Mouse (Mus musculus) CH12.LX (cell line): ENCODE data around the gene Tpo. TPM values are rescaled to one million over a fixed set of nuclear protein-coding genes. Genes with fewer than 3 reads are reported as not detected.

Source experiments
- DNase-seq: peaks from one replicate; pipeline ENCODE4 v3.0.0-alpha.2; 2013; ENCODE audit errors: extremely low read depth
- H3K27ac ChIP-seq: 2 replicates; pipeline ENCODE4 v1.5.1; 2012; ENCODE audit warnings: low read depth, mild to moderate bottlenecking, control low read depth, moderate library complexity; ENCODE audit not compliant: insufficient read depth
- H3K27me3 ChIP-seq: replicated peaks from 2 replicates; pipeline ENCODE3; 2012; ENCODE audit warnings: inconsistent platforms
- H3K36me3 ChIP-seq, 2 experiments: replicated peaks in 1 of 2; 2 replicates each; pipeline versions ENCODE3 to v1.6.1; 2012; ENCODE audit warnings: inconsistent platforms in 1 of 2, low read length in 1 of 2, mild to moderate bottlenecking in 1 of 2, mixed read lengths in 1 of 2, moderate library complexity in 1 of 2; ENCODE audit not compliant: control insufficient read depth in 1 of 2, insufficient read depth in 1 of 2
- H3K4me1 ChIP-seq, 2 experiments: 2 replicates each; pipeline ENCODE4 v1.6.1; 2012; ENCODE audit warnings: inconsistent platforms in 1 of 2, moderate library complexity in 1 of 2; ENCODE audit not compliant: insufficient read depth in 2 of 2, control insufficient read depth in 1 of 2
- H3K4me2 ChIP-seq: 2 replicates; pipeline ENCODE4 v1.6.1; 2012; ENCODE audit warnings: low read depth, mild to moderate bottlenecking, control low read depth; ENCODE audit not compliant: poor library complexity, insufficient read depth, severe bottlenecking
- H3K4me3 ChIP-seq, 3 experiments: fragments of 150-350 bp in 1 of 3; sonication (generic) in 1 of 3; replicated peaks in 1 of 3; 2 replicates each; pipeline versions ENCODE3 to v1.5.1; 2011 to 2012; ENCODE audit warnings: low read depth in 2 of 3, low read length in 2 of 3, mild to moderate bottlenecking in 2 of 3, moderate library complexity in 2 of 3, control low read depth in 1 of 3, improper control_type of control experiment in 1 of 3, inconsistent platforms in 1 of 3, mixed read lengths in 1 of 3; ENCODE audit not compliant: poor library complexity in 1 of 3
- H3K79me2 ChIP-seq: replicated peaks from 2 replicates; pipeline ENCODE4 v1.6.1; 2012; ENCODE audit warnings: mild to moderate bottlenecking, moderate library complexity; ENCODE audit not compliant: control insufficient read depth, poor library complexity, insufficient read depth, severe bottlenecking; ENCODE audit errors: extremely low read depth
- H3K9ac ChIP-seq: 2 replicates; pipeline ENCODE4 v1.6.1; 2012; ENCODE audit warnings: low read depth, mild to moderate bottlenecking, control low read depth, moderate library complexity; ENCODE audit not compliant: insufficient read depth
- H3K9me3 ChIP-seq: replicated peaks from 2 replicates; pipeline ENCODE3; 2012; ENCODE audit warnings: low read length, inconsistent platforms, mixed read lengths
- BHLHE40 ChIP-seq: IDR thresholded peaks from 2 replicates; pipeline ENCODE4 v1.6.1; 2011; ENCODE audit warnings: mild to moderate bottlenecking, low read depth, low read length, improper control_type of control experiment
- CTCF ChIP-seq, 2 experiments: IDR thresholded peaks in 1 of 2; conservative IDR thresholded peaks in 1 of 2; 2 replicates each; pipeline ENCODE4 v1.5.1; 2011 to 2012; ENCODE audit warnings: low read depth in 2 of 2, low read length in 2 of 2, improper control_type of control experiment in 1 of 2, inconsistent platforms in 1 of 2, mild to moderate bottlenecking in 1 of 2, moderate library complexity in 1 of 2
- E2F4 ChIP-seq: IDR thresholded peaks from 2 replicates; pipeline ENCODE4 v1.6.1; 2011; ENCODE audit warnings: low read depth, low read length, improper control_type of control experiment; ENCODE audit not compliant: insufficient replicate concordance
- ELF1 ChIP-seq: IDR thresholded peaks from 2 replicates; pipeline ENCODE4 v1.6.1; 2014; ENCODE audit warnings: low read depth, mild to moderate bottlenecking, inconsistent platforms, low read length, improper control_type of control experiment
- EP300 ChIP-seq: IDR thresholded peaks from 2 replicates; pipeline ENCODE4 v1.6.1; 2011; ENCODE audit warnings: low read length, improper control_type of control experiment
- ETS1 ChIP-seq: conservative IDR thresholded peaks from 2 replicates; pipeline ENCODE4 v1.6.1; 2012; ENCODE audit warnings: low read depth, mild to moderate bottlenecking, inconsistent platforms, low read length, improper control_type of control experiment, moderate library complexity
- GABPA ChIP-seq: IDR thresholded peaks from 2 replicates; pipeline ENCODE4 v1.6.1; 2012; ENCODE audit warnings: low read depth, low read length, improper control_type of control experiment, inconsistent platforms; ENCODE audit not compliant: insufficient replicate concordance
- JUN ChIP-seq: IDR thresholded peaks from 2 replicates; pipeline ENCODE4 v1.6.1; 2011; ENCODE audit warnings: low read depth, mild to moderate bottlenecking, low read length, improper control_type of control experiment, moderate library complexity; ENCODE audit not compliant: insufficient read depth
- KAT2A ChIP-seq: IDR thresholded peaks from 2 replicates; pipeline ENCODE4 v1.6.1; 2012; ENCODE audit warnings: low read length, improper control_type of control experiment, inconsistent platforms; ENCODE audit not compliant: insufficient replicate concordance
- MAFK ChIP-seq: IDR thresholded peaks from 2 replicates; pipeline ENCODE4 v1.6.1; 2011; ENCODE audit warnings: low read length, improper control_type of control experiment; ENCODE audit not compliant: insufficient replicate concordance
- MEF2A ChIP-seq: IDR thresholded peaks from 2 replicates; pipeline ENCODE4 v1.6.1; 2014; ENCODE audit warnings: low read depth, mild to moderate bottlenecking, inconsistent platforms, low read length, improper control_type of control experiment, borderline replicate concordance
- MXI1 ChIP-seq: IDR thresholded peaks from 2 replicates; pipeline ENCODE4 v1.6.1; 2011; ENCODE audit warnings: mild to moderate bottlenecking, low read depth, low read length, improper control_type of control experiment
- MYC ChIP-seq: IDR thresholded peaks from 2 replicates; pipeline ENCODE4 v1.6.1; 2011; ENCODE audit warnings: low read depth, mild to moderate bottlenecking, improper control_type of control experiment, low read length
- NELFE ChIP-seq: IDR thresholded peaks from 2 replicates; pipeline ENCODE4 v1.6.1; 2011; ENCODE audit warnings: low read depth, low read length, improper control_type of control experiment
- POLR2A ChIP-seq: IDR thresholded peaks from 2 replicates; pipeline ENCODE4 v1.6.1; 2011; ENCODE audit warnings: low read depth, mild to moderate bottlenecking, improper control_type of control experiment, low read length
- POLR2AphosphoS2 ChIP-seq: IDR thresholded peaks from 2 replicates; pipeline ENCODE4 v1.6.1; 2011; ENCODE audit warnings: low read depth, low read length, improper control_type of control experiment
- RAD21 ChIP-seq: IDR thresholded peaks from 2 replicates; pipeline ENCODE4 v1.6.1; 2011; ENCODE audit warnings: low read depth, mild to moderate bottlenecking, low read length, improper control_type of control experiment, moderate library complexity
- RCOR1 ChIP-seq: conservative IDR thresholded peaks from 2 replicates; pipeline ENCODE4 v1.6.1; 2012; ENCODE audit warnings: low read depth, mild to moderate bottlenecking, inconsistent platforms, low read length, improper control_type of control experiment
- TBP ChIP-seq: conservative IDR thresholded peaks from 2 replicates; pipeline ENCODE4 v1.6.1; 2011; ENCODE audit warnings: low read depth, low read length, improper control_type of control experiment
- TCF12 ChIP-seq: IDR thresholded peaks from 2 replicates; pipeline ENCODE4 v1.6.1; 2014; ENCODE audit warnings: low read depth, mild to moderate bottlenecking, inconsistent platforms, low read length, improper control_type of control experiment
- UBTF ChIP-seq: IDR thresholded peaks from 2 replicates; pipeline ENCODE4 v1.6.1; 2012; ENCODE audit warnings: low read depth, mild to moderate bottlenecking, inconsistent platforms, low read length, improper control_type of control experiment, moderate library complexity
- USF1 ChIP-seq: IDR thresholded peaks from 2 replicates; pipeline ENCODE4 v1.6.1; 2014; ENCODE audit warnings: low read depth, mild to moderate bottlenecking, inconsistent platforms, low read length, improper control_type of control experiment
- USF2 ChIP-seq: conservative IDR thresholded peaks from 2 replicates; pipeline ENCODE4 v1.6.1; 2011; ENCODE audit warnings: low read depth, low read length, improper control_type of control experiment
- ZC3H11A ChIP-seq: IDR thresholded peaks from 2 replicates; pipeline ENCODE4 v1.6.1; 2012; ENCODE audit warnings: low read depth, mild to moderate bottlenecking, inconsistent platforms, low read length, improper control_type of control experiment
- ZMIZ1 ChIP-seq: IDR thresholded peaks from 2 replicates; pipeline ENCODE4 v1.6.1; 2012; ENCODE audit warnings: low read depth, mild to moderate bottlenecking, inconsistent platforms, low read length, improper control_type of control experiment
- dilution Hi-C: fragments of 300-500 bp; cut with MboI; formaldehyde crosslinking; loops from 2 replicates; pipeline ENCODE4 v1.14.3; 2020; ENCODE audit warnings: low sequenced_read_pairs; ENCODE audit not compliant: extremely low pct_unique_long_range_greater_than_20kb, extremely low pct_ligation_motif_present
- in situ Hi-C: fragments of 300-500 bp; cut with MboI; formaldehyde crosslinking; loops from 3 replicates; pipeline ENCODE4 v1.14.3; 2019; ENCODE audit warnings: low sequenced_read_pairs, low pct_ligation_motif_present, low pct_unique_long_range_greater_than_20kb, mixed read lengths
- polyA plus RNA-seq: library from polyadenylated mRNA; unstranded; fragments of >175 nt; gene quantifications from 2 replicates; pipeline ENCODE4 v1.2.1, GENCODE M21; 2012; ENCODE audit warnings: low read depth; ENCODE audit not compliant: insufficient read length
- total RNA-seq, 2 experiments: library from RNA; depleted of rRNA; stranded (reverse); fragments of 300-350 nt in 1 of 2; fragments of >200 nt in 1 of 2; gene quantifications; 2 replicates each; pipeline ENCODE4 v1.2.3; 2012 to 2014

Gene Tpo
- total RNA-seq (2012; rRNA removed), result not detected in 2 replicates
- not detected in 2 replicates for total RNA-seq (2014; rRNA removed)
- polyA plus RNA-seq, result not detected in 2 replicates

GRCm38 (mm10) chr12:30132524-30132923, at the start of gene Tpo:
Gene Tpo (minus strand): TSS chr12:30132624.
- H3K4me3 ChIP-seq, result no peak within 1 kb of the TSS
- H3K79me2 ChIP-seq, result no peaks in the 10 kb centered on the region
- TF ChIP-seq ETS1 (no peak), TCF12 (no peak), USF2 (no peak), ELF1 (no peak), KAT2A (no peak), RCOR1 (no peak), BHLHE40 (no peak), GABPA (no peak), UBTF (no peak), RAD21 (no peak), E2F4 (no peak), USF1 (no peak), ZC3H11A (no peak), MEF2A (no peak), MYC (no peak)
- H3K9me3 ChIP-seq, result no peaks in the 10 kb centered on the region
- no peak within 1 kb of the TSS for H3K9ac ChIP-seq
- no peak within 1 kb of the TSS for H3K27ac ChIP-seq
- H3K4me2 ChIP-seq, result no peak within 1 kb of the TSS
- H3K27me3 ChIP-seq, result no peaks in the 10 kb centered on the region
- DNase-seq, result no peak
- H3K36me3 ChIP-seq, result no peaks in the 10 kb centered on the region
- in situ Hi-C loops, result loop anchor here (25.0 kb wide), 1 partner anchor 455 kb away; the partner anchor contains the start of gene Tmem18
- dilution Hi-C loops, result no loop called here
- H3K4me1 ChIP-seq, result peaks cover 0 to 27% of the 10 kb centered on the region in 2 experiments; a peak in 2 of 4 replicates

GRCm38 (mm10) chr12:30181721-30182120, 49.3 kb upstream of the Tpo start:
- DNase-seq, result no peak
- H3K27ac ChIP-seq, result no peak overlapping the region
- no peaks in the 10 kb centered on the region for H3K9me3 ChIP-seq
- no peak overlapping the region for H3K9ac ChIP-seq
- H3K4me1 ChIP-seq, result no peaks in the 10 kb centered on the region
- no peak overlapping the region for H3K4me2 ChIP-seq
- H3K27me3 ChIP-seq, result no peaks in the 10 kb centered on the region
- dilution Hi-C loops (no loop called here), in situ Hi-C loops (no loop called here)
- TF ChIP-seq BHLHE40, result no peak
- no peak for TF ChIP-seq GABPA
- TF ChIP-seq CTCF (conservative IDR thresholded peaks at IDR 0.05 in 1 of 2, IDR thresholded peaks at IDR 0.05 in 1 of 2; ENCODE audit: low read depth in 2 of 2, low read length in 2 of 2), result no peak
- TF ChIP-seq NELFE, result no peak
- no peak for TF ChIP-seq MYC
- no peak for TF ChIP-seq EP300
- TF ChIP-seq RAD21, result no peak
- TF ChIP-seq MAFK, result no peak
- TF ChIP-seq ZC3H11A, result no peak
- no peak for TF ChIP-seq MXI1
- no peak for TF ChIP-seq USF2
- no peak for TF ChIP-seq JUN
- no peak for TF ChIP-seq ETS1
- TF ChIP-seq ZMIZ1, result no peak
- TF ChIP-seq POLR2AphosphoS2, result no peak
- TF ChIP-seq POLR2A, result no peak
- TF ChIP-seq TBP, result no peak
- H3K79me2 ChIP-seq, result no peaks in the 10 kb centered on the region
- no peaks in the 10 kb centered on the region for H3K36me3 ChIP-seq
- H3K4me3 ChIP-seq, result no peak overlapping the region
